Mouse (Mus musculus): ENCODE results near the gene Ghdc. TPM values are rescaled to one million over a fixed set of nuclear protein-coding genes. Genes with fewer than 3 reads are reported as not detected.
"Not testable (repeated sequence)": the region's sequence is repeated elsewhere in the genome, so short reads cannot be mapped to it uniquely, and the experiment has no call there.

The Ghdc gene
- total RNA-seq (2021) = 1 to 10 TPM; 5.6 to 7.1 TPM
- long read RNA-seq, experiment 1, transcript Ghdc-201 (9 exons, 2,462 nt) = major isoform, 7 of 9 reads
- long read RNA-seq, experiment 1, partial matches to known transcripts = 1 of 9 reads
- long read RNA-seq, experiment 1, other reads (novel, unspliced or antisense) = 1 of 9 reads
- long read RNA-seq, experiment 2, partial matches to known transcripts = 1 of 5 reads
- long read RNA-seq, experiment 2, other reads (novel, unspliced or antisense) = 1 of 5 reads

DNA sequence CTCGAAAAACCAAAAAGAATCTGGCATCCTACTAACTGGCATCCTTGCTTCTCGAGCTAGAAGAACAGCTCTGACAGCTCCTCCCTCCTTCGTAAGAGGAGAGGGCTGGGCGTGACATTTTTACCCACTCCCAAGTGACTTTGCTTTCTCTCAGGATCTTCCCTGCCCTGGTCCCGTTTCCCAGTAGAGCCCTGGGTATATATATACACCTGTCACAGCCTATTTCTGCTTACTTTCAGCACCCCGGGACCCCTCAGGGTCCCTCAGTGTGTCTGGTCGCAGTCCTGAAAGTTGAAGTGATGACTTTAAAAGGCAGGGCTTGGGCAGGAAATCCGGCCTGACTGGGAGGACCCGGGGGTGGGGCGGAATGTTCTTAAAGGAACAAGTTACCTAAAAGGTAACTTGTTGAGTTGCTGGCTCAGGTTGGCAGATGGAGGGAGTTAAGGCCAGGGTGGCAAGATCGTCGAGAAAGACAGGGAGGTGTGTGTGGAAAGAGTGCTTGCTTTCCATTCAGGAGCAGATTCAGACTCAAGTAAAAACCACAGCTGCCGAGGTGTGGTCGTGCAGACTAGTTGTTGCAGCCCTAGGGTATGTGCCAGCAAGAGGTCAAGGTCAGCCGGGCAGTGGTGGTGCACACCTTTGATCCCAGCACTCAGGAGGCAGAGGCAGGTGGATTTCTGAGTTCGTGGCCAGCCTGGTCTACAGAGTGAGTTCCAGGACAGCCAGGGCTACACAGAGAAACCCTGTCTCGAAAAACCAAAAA, at the start of gene Ghdc:
Ghdc (minus strand) TSS at position 312 of the 763 bp plus-strand sequence.
- intact Hi-C loops (cut with DNase I; ENCODE audit: low total_unique reads) = no loop called here
- peak; percentile 85 for DNase-seq

GRCm38 (mm10) chr11:100820047-100820446, 49.3 kb upstream of the Ghdc start:
- intact Hi-C loops (cut with DNase I; ENCODE audit: low total_unique reads) = no loop called here
- DNase-seq = no peak

GRCm38 (mm10) chr11:100819626-100820025, 48.9 kb upstream of the Ghdc start:
- peak; percentile 38 for DNase-seq
- intact Hi-C loops (cut with DNase I; ENCODE audit: low total_unique reads) = no loop called here

DNA sequence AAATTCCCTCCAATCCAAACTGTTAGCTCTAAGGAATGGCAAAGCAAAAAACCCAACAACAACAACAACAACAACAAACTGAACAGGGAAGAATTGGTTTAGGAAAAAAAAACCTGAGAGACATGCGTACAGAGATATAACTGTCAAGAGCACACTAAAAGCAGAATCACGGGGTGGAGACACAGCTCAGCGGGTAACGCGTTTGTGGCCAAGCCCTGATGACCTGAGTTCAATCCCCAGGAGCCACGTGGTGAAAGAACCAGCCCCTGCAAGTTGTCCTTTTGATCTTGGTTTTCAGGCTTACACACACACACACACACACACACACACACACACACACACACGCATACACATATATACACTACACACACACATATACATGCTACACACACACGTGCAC, 48.3 kb upstream of the Ghdc start:
- no peak for DNase-seq
- intact Hi-C loops (cut with DNase I; ENCODE audit: low total_unique reads) = no loop called here

DNA sequence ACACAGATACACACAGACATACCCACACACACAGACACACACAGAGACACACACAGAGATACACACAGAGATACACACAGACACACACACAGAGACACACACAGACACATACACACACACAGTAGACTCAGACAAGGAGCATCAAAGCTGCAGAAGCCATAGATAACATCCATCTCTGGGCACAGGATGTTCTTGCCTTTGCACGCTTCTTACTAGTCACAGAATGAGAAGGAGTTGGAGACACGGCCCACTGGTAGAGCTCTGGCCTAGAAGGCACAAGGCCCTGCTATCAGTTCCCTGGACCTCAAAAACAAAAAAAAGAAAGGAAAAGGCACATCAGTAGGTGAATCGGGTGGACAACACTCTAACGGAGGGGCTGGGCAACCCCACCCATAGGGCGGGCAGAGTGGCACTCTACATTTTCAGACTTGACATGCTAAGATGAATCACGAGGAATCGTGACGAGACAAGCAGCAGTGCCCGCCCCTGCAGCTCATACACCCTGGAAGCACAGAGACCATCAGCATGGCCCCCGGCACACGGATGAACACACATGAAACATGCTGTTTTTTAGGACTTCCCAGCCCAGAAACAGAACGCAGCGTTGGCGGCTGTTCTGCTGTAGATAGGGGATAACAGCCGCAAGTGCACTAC, 47.7 kb upstream of the Ghdc start:
- intact Hi-C loops (cut with DNase I; ENCODE audit: low total_unique reads) = no loop called here

GRCm38 (mm10) chr11:100817311-100817710, 46.6 kb upstream of the Ghdc start:
- intact Hi-C loops (cut with DNase I; ENCODE audit: low total_unique reads) = no loop called here
- DNase-seq = no peak

More for the DNA sequence above, 47.7 kb upstream of the Ghdc start:
- no peak for DNase-seq

- no peak for DNase-seq
- intact Hi-C loops (cut with DNase I; ENCODE audit: low total_unique reads) = no loop called here
These were observed 46.0 kb upstream of the Ghdc start for GRCm38 (mm10) chr11:100816801-100817200.

- intact Hi-C loops (cut with DNase I; ENCODE audit: low total_unique reads) = no loop called here
- DNase-seq = no peak
These were observed 45.6 kb upstream of the Ghdc start for GRCm38 (mm10) chr11:100816342-100816741.

DNA sequence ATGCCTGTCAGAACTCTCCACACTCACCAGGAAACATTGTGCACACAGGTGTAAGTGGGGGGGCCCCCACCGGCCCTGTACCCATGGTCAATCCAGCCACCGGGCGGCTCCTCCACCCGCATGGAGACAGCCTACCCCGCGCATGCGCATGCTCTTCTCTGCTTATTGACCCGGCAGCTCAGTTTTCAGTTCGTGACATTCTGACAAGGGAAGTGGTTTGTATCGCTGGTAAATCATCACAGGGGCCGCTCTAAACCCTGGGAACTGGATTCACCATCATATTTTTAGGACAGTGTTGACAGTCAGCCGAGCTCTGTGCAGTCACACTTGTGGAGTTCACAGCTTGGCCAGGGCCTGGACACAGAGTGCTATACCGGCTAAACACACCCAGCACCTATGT, 43.7 kb upstream of the Ghdc start:
- DNase-seq = peak; percentile 89
- intact Hi-C loops (cut with DNase I; ENCODE audit: low total_unique reads) = no loop called here

DNA sequence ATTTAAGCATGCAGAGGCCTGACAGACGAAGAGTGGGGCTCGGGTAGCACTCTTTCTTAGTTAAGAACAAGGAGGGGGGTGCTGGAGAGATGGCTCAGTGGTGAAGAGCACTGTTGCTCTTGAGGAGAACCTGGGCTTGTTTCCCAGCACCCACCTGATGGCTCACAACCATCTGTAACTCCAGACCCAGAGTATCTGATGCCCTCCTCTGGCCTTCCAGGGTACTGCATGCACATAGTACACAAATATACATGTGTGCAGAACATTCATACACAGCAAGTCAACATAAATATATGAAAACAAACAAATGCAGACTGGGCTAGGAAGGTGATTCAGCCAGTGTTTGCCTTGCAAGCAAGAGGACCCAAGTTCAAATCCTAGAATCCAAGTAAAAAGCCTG, 40.4 kb upstream of the Ghdc start:
- DNase-seq = no peak
- intact Hi-C loops (cut with DNase I; ENCODE audit: low total_unique reads) = no loop called here

DNA sequence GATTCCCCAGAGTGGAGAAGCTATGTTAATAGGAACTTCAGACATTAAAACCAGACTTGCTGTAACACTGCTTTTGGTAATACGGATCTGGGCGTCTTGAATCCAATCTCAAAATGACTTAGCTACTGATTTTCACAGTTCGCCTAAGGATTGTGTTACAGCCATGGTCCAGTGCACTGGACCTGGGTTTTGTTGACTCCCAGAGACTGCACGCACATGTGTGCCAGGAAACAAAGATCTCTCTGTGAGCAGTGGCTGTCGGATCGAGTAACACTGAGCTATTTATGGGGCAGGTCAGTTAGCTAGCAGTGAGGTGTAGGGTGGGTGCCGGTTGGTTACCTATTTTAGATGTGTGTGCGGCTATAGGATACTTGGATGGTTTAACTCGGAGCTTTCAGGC, 39.8 kb upstream of the Ghdc start:
- peak; percentile 42 for DNase-seq
- intact Hi-C loops (cut with DNase I; ENCODE audit: low total_unique reads) = no loop called here

GRCm38 (mm10) chr11:100806380-100807305, 35.9 kb upstream of the Ghdc start:
- peak; percentile 55 for DNase-seq
- intact Hi-C loops (cut with DNase I; ENCODE audit: low total_unique reads) = no loop called here

GRCm38 (mm10) chr11:100805535-100805934, 34.8 kb upstream of the Ghdc start:
- DNase-seq = peak; percentile 77
- intact Hi-C loops (cut with DNase I; ENCODE audit: low total_unique reads) = no loop called here

DNA sequence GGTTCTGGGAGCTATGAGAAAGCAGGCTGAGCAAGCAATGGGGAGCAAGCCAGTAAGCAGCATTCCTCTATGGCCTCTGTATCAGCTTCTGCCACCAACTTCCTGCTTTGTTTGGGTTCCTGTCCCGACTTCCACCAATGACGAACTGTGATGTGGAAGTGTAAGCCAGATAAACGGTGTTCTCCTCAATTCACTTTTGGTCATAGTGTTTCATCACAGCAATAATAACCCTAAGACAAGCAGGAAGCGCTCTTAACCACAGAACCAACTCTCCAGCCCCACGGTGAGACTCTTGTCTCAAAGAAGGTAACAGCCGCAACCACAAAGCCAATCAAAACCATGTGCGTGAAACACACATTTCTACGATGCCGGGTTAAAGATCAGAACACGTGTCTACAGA, 33.7 kb upstream of the Ghdc start:
- intact Hi-C loops (cut with DNase I; ENCODE audit: low total_unique reads) = no loop called here
- DNase-seq = no peak

GRCm38 (mm10) chr11:100799426-100799825, 28.7 kb upstream of the Ghdc start:
- intact Hi-C loops (cut with DNase I; ENCODE audit: low total_unique reads) = no loop called here
- no peak for DNase-seq

DNA sequence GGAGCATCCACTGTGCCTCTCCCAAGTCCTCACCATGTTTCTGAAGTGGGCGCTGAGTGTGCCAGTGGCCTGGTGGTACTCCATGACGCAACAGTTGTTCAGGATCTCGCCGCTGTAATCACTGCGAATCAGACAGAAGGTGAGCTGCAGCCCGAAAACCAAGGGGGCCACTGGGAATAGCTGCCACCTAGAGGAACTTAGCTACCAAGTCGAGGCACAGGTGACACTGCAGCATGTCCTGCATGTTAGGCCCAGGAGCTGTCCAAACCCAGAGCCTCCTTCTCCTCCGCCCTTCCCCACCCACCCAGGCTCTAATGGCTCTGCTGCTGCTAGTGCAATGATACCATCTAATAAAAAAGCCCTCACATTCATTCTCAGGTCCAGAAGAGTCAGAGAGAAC, 25.8 kb upstream of the Ghdc start:
- no peak for DNase-seq
- intact Hi-C loops (cut with DNase I; ENCODE audit: low total_unique reads) = no loop called here

GRCm38 (mm10) chr11:100795386-100795785, 24.6 kb upstream of the Ghdc start:
- intact Hi-C loops (cut with DNase I; ENCODE audit: low total_unique reads) = no loop called here
- DNase-seq = no peak

DNA sequence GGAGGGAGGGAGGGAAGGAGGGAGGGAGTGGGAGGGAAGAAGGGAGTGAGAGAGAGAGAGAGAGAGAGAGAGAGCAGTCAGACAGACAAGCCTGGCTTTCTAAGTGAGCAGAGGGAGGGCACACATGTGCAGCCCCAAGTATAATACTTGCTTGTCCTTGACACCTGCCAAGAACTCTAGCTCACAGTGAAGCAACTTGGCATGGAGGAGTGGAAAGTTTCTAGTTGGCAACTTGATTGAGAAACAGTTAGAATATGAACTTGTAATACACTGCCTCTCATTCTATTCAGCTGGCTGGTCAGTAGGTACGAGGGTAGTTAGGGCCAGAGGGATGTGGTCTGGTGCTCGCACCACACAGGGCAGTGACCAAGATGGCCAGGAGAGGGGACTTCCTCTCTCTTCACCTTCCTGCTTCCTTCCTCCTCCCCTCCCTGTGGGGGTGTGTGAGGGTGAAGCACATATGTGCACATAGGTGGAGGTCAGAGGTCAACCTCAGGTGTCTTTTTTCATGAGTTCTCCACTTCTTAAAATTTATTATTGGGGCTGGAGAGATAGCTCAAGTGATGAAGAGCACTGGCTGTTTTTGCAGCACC, 20.8 kb upstream of the Ghdc start:
- DNase-seq = no peak
- intact Hi-C loops (cut with DNase I; ENCODE audit: low total_unique reads) = no loop called here

DNA sequence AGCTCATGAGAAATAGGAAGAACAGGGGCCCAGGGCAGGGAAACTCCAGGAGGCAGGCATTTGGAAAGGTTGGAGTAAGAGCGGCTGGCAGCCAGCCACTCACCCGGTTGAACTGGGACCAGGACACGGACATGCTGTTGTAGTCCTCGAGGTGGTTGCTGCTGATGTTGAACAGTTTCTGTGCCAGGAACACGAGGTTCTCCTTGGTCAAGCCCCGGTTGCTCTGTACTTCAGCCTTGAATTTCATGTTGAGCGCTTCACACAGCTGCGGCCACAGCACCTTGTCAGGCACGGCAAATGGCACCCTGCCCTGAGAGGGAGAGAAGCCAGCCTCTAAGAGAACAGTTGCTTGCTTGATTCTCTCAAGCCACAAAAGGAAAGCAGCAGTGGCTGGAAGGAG, 19.9 kb upstream of the Ghdc start:
- peak; percentile 86 for DNase-seq
- intact Hi-C loops (cut with DNase I; ENCODE audit: low total_unique reads) = not testable (repeated sequence)
